Mouse (Mus musculus) heart, embryonic 14.5 days (tissue): Measurements from ENCODE around the gene Tiam1. TPM values are rescaled to one million over a fixed set of nuclear protein-coding genes. Genes with fewer than 3 reads are reported as not detected.

ENCODE experiments used
- ATAC-seq: fragments of 200-750 bp; cut with Nextera tagmentation; 2 replicates; pipeline ENCODE4 v1.8.0; 2017; ENCODE audit warnings: low read depth, moderate TSS enrichment; ENCODE audit not compliant: insufficient number of reproducible peaks, insufficient read depth, low FRiP score
- H3K27ac ChIP-seq, 2 experiments: fragments of 200-500 bp in 1 of 2; fragments of 300-500 bp in 1 of 2; sonication (generic) in 1 of 2; replicated peaks in 1 of 2; 2 replicates each; pipeline ENCODE4 v1.5.1; 2012 to 2014; ENCODE audit warnings: low read depth in 2 of 2, low read length in 2 of 2, control low read depth in 1 of 2, mild to moderate bottlenecking in 1 of 2, mixed read lengths in 1 of 2; ENCODE audit not compliant: control insufficient read depth in 1 of 2, insufficient read depth in 1 of 2
- H3K27me3 ChIP-seq: fragments of 300-500 bp; sonication (generic); 2 replicates; pipeline ENCODE4 v1.6.1; 2014; ENCODE audit warnings: mild to moderate bottlenecking, low read length, control low read depth; ENCODE audit not compliant: control insufficient read depth, insufficient read depth
- H3K36me3 ChIP-seq: fragments of 300-500 bp; sonication (generic); 2 replicates; pipeline ENCODE4 v1.6.1; 2014; ENCODE audit warnings: mild to moderate bottlenecking, control low read depth, low read length, mixed read lengths; ENCODE audit not compliant: control insufficient read depth, insufficient read depth
- H3K4me1 ChIP-seq, 2 experiments: fragments of 200-500 bp in 1 of 2; fragments of 300-500 bp in 1 of 2; sonication (generic) in 1 of 2; 2 replicates each; pipeline ENCODE4 v1.6.1; 2012 to 2014; ENCODE audit warnings: low read length in 2 of 2, control low read depth in 1 of 2, mixed read lengths in 1 of 2; ENCODE audit not compliant: control insufficient read depth in 2 of 2, insufficient read depth in 2 of 2
- H3K4me2 ChIP-seq: fragments of 300-500 bp; sonication (generic); 2 replicates; pipeline ENCODE4 v1.6.1; 2014; ENCODE audit warnings: mild to moderate bottlenecking, low read length
- H3K4me3 ChIP-seq, 2 experiments: fragments of 200-500 bp in 1 of 2; fragments of 300-500 bp in 1 of 2; sonication (generic) in 1 of 2; 2 replicates each; pipeline ENCODE4 v1.5.1; 2012 to 2014; ENCODE audit warnings: low read length in 2 of 2, mild to moderate bottlenecking in 2 of 2, control low read depth in 1 of 2, low read depth in 1 of 2, moderate library complexity in 1 of 2; ENCODE audit not compliant: control insufficient read depth in 1 of 2, insufficient read depth in 1 of 2
- H3K9ac ChIP-seq: fragments of 300-500 bp; sonication (generic); 2 replicates; pipeline ENCODE4 v1.6.1; 2014; ENCODE audit warnings: mild to moderate bottlenecking, low read length
- H3K9me3 ChIP-seq: fragments of 300-500 bp; sonication (generic); 2 replicates; pipeline ENCODE4 v1.6.1; 2016; ENCODE audit warnings: low read length, control low read depth; ENCODE audit not compliant: control insufficient read depth
- WGBS: fragments of 180-500 bp; shearing (Covaris S2); extraction: QIAGEN DNeasy Blood & Tissue Kit; methylation state at CpG from one replicate; pipeline ENCODE4 v1.1.7; 2014; 5-methylcytosine and 5-hydroxymethylcytosine counted together
- polyA plus RNA-seq: library from polyadenylated mRNA; unstranded; fragments of >200 nt; fragmentation: Nextera tagmentation; extraction: Ambion mirVana; gene quantifications from 2 replicates; pipeline ENCODE4 v1.2.1, GENCODE M21; 2014

The Tiam1 gene
- polyA plus RNA-seq, 1 experiment from 2014 or later: 12.6 TPM

DNA sequence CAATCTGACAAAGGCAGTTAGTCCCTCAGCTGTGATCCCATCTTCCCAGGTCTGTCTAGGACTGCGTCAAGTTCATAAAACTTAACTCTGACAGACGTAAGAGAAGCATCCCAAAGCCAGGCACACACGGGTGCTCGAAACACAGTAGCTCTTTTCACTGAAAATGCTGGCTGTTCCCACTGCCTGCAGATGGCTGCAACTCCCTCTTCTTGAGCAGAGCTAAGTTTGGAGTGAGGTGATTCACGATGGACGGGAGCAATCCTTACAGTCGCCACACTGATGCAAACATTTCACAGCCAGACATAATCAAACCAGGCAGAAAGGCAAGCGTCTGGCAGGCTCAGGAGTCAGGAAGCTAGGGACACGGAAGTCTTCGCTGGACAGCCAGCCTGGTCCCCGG lies 91.2 kb downstream of the Tiam1 start:
- WGBS: 67% methylated on average over 11 of the region's 11 CpGs
- ATAC-seq: no peak
- Histone ChIP-seq H3K9ac (no peak overlapping the region), H3K9me3 (no peaks in the 10 kb centered on the region), H3K27ac (no peak overlapping the region), H3K36me3 (no peaks in the 10 kb centered on the region), H3K4me1 (peaks cover 3 to 6% of the 10 kb centered on the region in 2 experiments; a peak in 2 of 4 replicates), H3K4me2 (no peak overlapping the region), H3K27me3 (no peaks in the 10 kb centered on the region), H3K4me3 (no peak overlapping the region)

GRCm38 (mm10) chr16:90051051-90051450 lies 92.5 kb downstream of the Tiam1 start:
- Histone ChIP-seq H3K4me2 (no peak overlapping the region), H3K27ac (no peak overlapping the region), H3K27me3 (no peaks in the 10 kb centered on the region), H3K4me1 (peaks cover 3 to 6% of the 10 kb centered on the region in 2 experiments; a peak in 2 of 4 replicates), H3K4me3 (no peak overlapping the region), H3K9ac (no peak overlapping the region), H3K9me3 (no peaks in the 10 kb centered on the region), H3K36me3 (no peaks in the 10 kb centered on the region)
- no peak for ATAC-seq
- WGBS: 70% methylated on average over 7 of the region's 7 CpGs

- H3K27ac ChIP-seq: no peak overlapping the region
- no peaks in the 10 kb centered on the region for H3K27me3 ChIP-seq
- WGBS: 65% methylated on average over 6 of the region's 6 CpGs
- peaks cover 3 to 6% of the 10 kb centered on the region in 2 experiments; a peak in 2 of 4 replicates for H3K4me1 ChIP-seq
- no peak overlapping the region for H3K4me3 ChIP-seq
- H3K4me2 ChIP-seq: no peak overlapping the region
- H3K9ac ChIP-seq: no peak overlapping the region
- H3K9me3 ChIP-seq: no peaks in the 10 kb centered on the region
- no peak for ATAC-seq
- no peaks in the 10 kb centered on the region for H3K36me3 ChIP-seq
These were observed 95.7 kb downstream of the Tiam1 start for GRCm38 (mm10) chr16:90047841-90048240.

DNA sequence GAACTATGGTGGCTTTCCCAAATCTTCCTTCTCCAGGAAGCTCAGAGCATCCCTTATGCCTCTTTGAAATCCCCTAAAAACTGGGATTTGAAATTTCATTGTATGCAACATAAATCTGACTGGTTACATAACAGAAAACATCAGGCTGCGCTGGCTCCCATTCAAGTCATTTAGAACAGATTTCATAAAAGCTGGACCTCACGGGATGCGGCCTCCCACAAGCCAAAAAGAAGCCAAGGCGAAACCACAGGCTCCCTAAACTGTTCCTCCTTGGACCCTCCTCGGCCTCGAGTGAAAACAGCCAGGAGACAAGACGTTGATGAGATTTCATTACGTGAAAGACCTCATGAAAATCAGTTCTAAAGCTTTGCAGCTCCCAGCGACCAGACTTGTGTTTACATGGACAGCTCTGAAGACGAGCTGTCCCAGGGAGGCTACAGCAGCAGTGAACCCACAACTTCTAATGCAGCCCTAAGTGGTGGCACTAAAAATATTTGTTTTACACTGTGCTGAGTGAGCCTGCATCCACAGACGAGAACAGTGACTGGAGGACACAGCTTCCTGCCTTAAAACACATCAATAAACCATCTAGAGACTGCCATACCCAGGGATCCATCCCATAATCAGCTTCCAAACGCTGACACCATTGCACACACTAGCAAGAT lies 96.9 kb downstream of the Tiam1 start:
- H3K27ac ChIP-seq: no peak overlapping the region
- no peak for ATAC-seq
- no peak overlapping the region for H3K9ac ChIP-seq

DNA sequence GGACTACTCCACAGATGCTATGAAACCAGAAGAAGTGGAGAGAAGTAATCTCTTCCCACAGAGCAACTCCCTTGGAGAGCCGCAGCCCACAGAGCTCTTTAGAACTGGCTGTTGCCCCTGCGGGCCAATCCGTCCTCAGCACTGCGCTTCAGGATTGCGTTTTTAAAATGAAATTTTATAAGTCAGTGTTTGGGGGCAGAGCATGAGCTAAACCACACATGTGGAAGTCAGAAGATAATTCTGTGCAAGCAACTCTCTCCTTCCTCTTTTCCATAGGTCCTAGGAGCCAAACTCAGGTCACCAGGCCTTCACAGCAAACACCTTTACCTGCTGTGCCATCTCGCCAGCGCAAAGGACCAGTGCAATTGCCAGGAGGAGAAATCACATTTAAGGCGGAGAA lies 98.0 kb downstream of the Tiam1 start:
- Histone ChIP-seq H3K9ac (no peak overlapping the region), H3K4me2 (no peak overlapping the region), H3K4me1 (no peaks in the 10 kb centered on the region; a peak in 1 of 4 replicates), H3K27ac (no peak overlapping the region), H3K36me3 (no peaks in the 10 kb centered on the region), H3K9me3 (no peaks in the 10 kb centered on the region), H3K27me3 (no peaks in the 10 kb centered on the region), H3K4me3 (no peak overlapping the region)
- 92% methylated on average over 8 of the region's 8 CpGs for WGBS
- ATAC-seq: no peak

More for the DNA sequence above, 96.9 kb downstream of the Tiam1 start:
- Histone ChIP-seq H3K4me1 (no peaks in the 10 kb centered on the region), H3K27me3 (no peaks in the 10 kb centered on the region), H3K9me3 (no peaks in the 10 kb centered on the region), H3K36me3 (no peaks in the 10 kb centered on the region), H3K4me2 (no peak overlapping the region), H3K4me3 (no peak overlapping the region)
- 74% methylated on average over 12 of the region's 12 CpGs for WGBS

GRCm38 (mm10) chr16:90044004-90044754 lies 99.4 kb downstream of the Tiam1 start:
- Histone ChIP-seq H3K27me3 (no peaks in the 10 kb centered on the region), H3K27ac (no peak overlapping the region), H3K4me2 (peak overlapping the region; percentile 53), H3K4me3 (no peak overlapping the region), H3K4me1 (no peaks in the 10 kb centered on the region; a peak in 1 of 4 replicates), H3K9me3 (no peaks in the 10 kb centered on the region), H3K36me3 (no peaks in the 10 kb centered on the region), H3K9ac (no peak overlapping the region)
- no peak for ATAC-seq
- 53% methylated on average over 21 of the region's 21 CpGs for WGBS

- no peaks in the 10 kb centered on the region for H3K9me3 ChIP-seq
These were observed 100.7 kb downstream of the Tiam1 start for GRCm38 (mm10) chr16:90042874-90043273.

More at GRCm38 (mm10) chr16:90042874-90043273, 100.7 kb downstream of the Tiam1 start:
- H3K4me1 ChIP-seq: no peaks in the 10 kb centered on the region; a peak in 1 of 4 replicates
- WGBS: 91% methylated on average over 10 of the region's 10 CpGs
- ATAC-seq: no peak
- no peaks in the 10 kb centered on the region for H3K27me3 ChIP-seq
- no peak overlapping the region for H3K4me3 ChIP-seq
- H3K27ac ChIP-seq: no peak overlapping the region
- H3K36me3 ChIP-seq: no peaks in the 10 kb centered on the region
- H3K9ac ChIP-seq: no peak overlapping the region
- no peak overlapping the region for H3K4me2 ChIP-seq
